Mouse (Mus musculus): ENCODE data around the gene Alg14.

Alg14 gene

GRCm38 (mm10) chr3:121279679-121280078, 11.9 kb upstream of the Alg14 start:
- DNase-seq (ENCODE audit: low spot score), result no peak

GRCm38 (mm10) chr3:121282998-121283397, 8.6 kb upstream of the Alg14 start, which contains the start of gene Tmem56:
Gene Tmem56 (minus strand): TSS chr3:121283098.
- no peak for DNase-seq (ENCODE audit: low spot score)

GRCm38 (mm10) chr3:121285219-121285618, 6.4 kb upstream of the Alg14 start:
- DNase-seq (ENCODE audit: low spot score), result no peak

- no peak for DNase-seq (ENCODE audit: low spot score)
Measured at GRCm38 (mm10) chr3:121287151-121287550, 4.4 kb upstream of the Alg14 start.

GRCm38 (mm10) chr3:121290681-121291080, 892 bp upstream of the Alg14 start:
- DNase-seq (ENCODE audit: low spot score), result no peak

GRCm38 (mm10) chr3:121291225-121291559, 381 bp upstream of the Alg14 start:
- no peak for DNase-seq (ENCODE audit: low spot score)

- no peak for DNase-seq (ENCODE audit: low spot score)
Measured at GRCm38 (mm10) chr3:121294200-121294599, 2.6 kb downstream of the Alg14 start.

GRCm38 (mm10) chr3:121306641-121307040, 15.1 kb downstream of the Alg14 start:
- no peak for DNase-seq (ENCODE audit: low spot score)

GRCm38 (mm10) chr3:121307532-121308234, 16.1 kb downstream of the Alg14 start:
- DNase-seq (ENCODE audit: low spot score), result peak; percentile 69

GRCm38 (mm10) chr3:121308935-121309334, 17.4 kb downstream of the Alg14 start:
- DNase-seq (ENCODE audit: low spot score), result no peak

- DNase-seq (ENCODE audit: low spot score), result no peak
Measured at GRCm38 (mm10) chr3:121309429-121309828, 17.9 kb downstream of the Alg14 start.

- no peak for DNase-seq (ENCODE audit: low spot score)
Measured at GRCm38 (mm10) chr3:121309896-121310714, 18.5 kb downstream of the Alg14 start.

GRCm38 (mm10) chr3:121312426-121312825, 20.9 kb downstream of the Alg14 start:
- no peak for DNase-seq (ENCODE audit: low spot score)

- no peak for DNase-seq (ENCODE audit: low spot score)
Measured at GRCm38 (mm10) chr3:121312979-121313378, 21.4 kb downstream of the Alg14 start.

GRCm38 (mm10) chr3:121314149-121314548, 22.6 kb downstream of the Alg14 start:
- DNase-seq (ENCODE audit: low spot score), result no peak

GRCm38 (mm10) chr3:121315498-121315897, 23.9 kb downstream of the Alg14 start:
- no peak for DNase-seq (ENCODE audit: low spot score)

- DNase-seq (ENCODE audit: low spot score), result no peak
Measured at GRCm38 (mm10) chr3:121319906-121320305, 28.3 kb downstream of the Alg14 start.

GRCm38 (mm10) chr3:121320896-121321295, 29.3 kb downstream of the Alg14 start:
- DNase-seq (ENCODE audit: low spot score), result no peak

- no peak for DNase-seq (ENCODE audit: low spot score)
Measured at GRCm38 (mm10) chr3:121323371-121323770, 31.8 kb downstream of the Alg14 start.

GRCm38 (mm10) chr3:121327406-121327805, 35.8 kb downstream of the Alg14 start:
- no peak for DNase-seq (ENCODE audit: low spot score)

- no peak for DNase-seq (ENCODE audit: low spot score)
Measured at GRCm38 (mm10) chr3:121329647-121330046, 38.1 kb downstream of the Alg14 start.

- no peak for DNase-seq (ENCODE audit: low spot score)
Measured at GRCm38 (mm10) chr3:121330244-121330646, 38.7 kb downstream of the Alg14 start.

GRCm38 (mm10) chr3:121336234-121336890, 44.8 kb downstream of the Alg14 start:
- no peak for DNase-seq (ENCODE audit: low spot score)

Data from urinary bladder, postnatal 25 days (tissue).